Mouse (Mus musculus): Measurements from ENCODE around the gene Scamp4. TPM values are rescaled to one million over a fixed set of nuclear protein-coding genes. Genes with fewer than 3 reads are reported as not detected.
A peak's percentile ranks its signal among the peaks of the same experiment; 100 is the strongest.

The Scamp4 gene
- total and polyA plus RNA-seq, 3 experiments: 18.5 to 89.9 (median 33.2) TPM

- Histone ChIP-seq H3K4me2 (ENCODE audit: insufficient read depth, low read depth, poor library complexity, severe bottlenecking) (peak overlapping the region; percentile 62; the same call in 1 of the 2 replicates), H3K4me1 (ENCODE audit: control insufficient read depth in 1 of 2, insufficient read depth in 2 of 2) (peaks cover 19 to 45% of the 10 kb centered on the region in 2 experiments), H3K9ac (ENCODE audit: insufficient read depth, low read depth) (peak overlapping the region; percentile 94), H3K27me3 (replicated peaks) (no peaks in the 10 kb centered on the region), H3K36me3 (replicated peaks in 1 of 2; ENCODE audit: control insufficient read depth in 1 of 2, insufficient read depth in 1 of 2, low read length in 1 of 2) (peaks cover 0 to 15% of the 10 kb centered on the region in 2 experiments), H3K27ac (ENCODE audit: insufficient read depth, low read depth) (no peak overlapping the region), H3K9me3 (replicated peaks; ENCODE audit: low read length) (no peaks in the 10 kb centered on the region), H3K4me3 (replicated peaks in 1 of 3; ENCODE audit: low read depth in 2 of 3, low read length in 2 of 3, poor library complexity in 1 of 3) (peak overlapping the region; percentile 77 to 86 (median 78)), H3K79me2 (replicated peaks; ENCODE audit: control insufficient read depth, extremely low read depth, insufficient read depth, poor library complexity, severe bottlenecking) (no peaks in the 10 kb centered on the region)
- DNase-seq (ENCODE audit: extremely low read depth): no peak
- TF ChIP-seq BHLHE40 (IDR thresholded peaks at IDR 0.05; ENCODE audit: low read depth, low read length): no peak
- TF ChIP-seq KAT2A (IDR thresholded peaks at IDR 0.05; ENCODE audit: insufficient replicate concordance, low read length): no peak
- no peak for TF ChIP-seq USF1 (IDR thresholded peaks at IDR 0.05; ENCODE audit: low read depth, low read length)
- no peak for TF ChIP-seq JUND (conservative IDR thresholded peaks at IDR 0.05; ENCODE audit: low read depth, low read length)
- TF ChIP-seq TBP (conservative IDR thresholded peaks at IDR 0.05; ENCODE audit: low read depth, low read length): no peak
- TF ChIP-seq UBTF (IDR thresholded peaks at IDR 0.05; ENCODE audit: low read depth, low read length): no peak
- TF ChIP-seq ETS1 (conservative IDR thresholded peaks at IDR 0.05; ENCODE audit: low read depth, low read length): no peak
- no peak for TF ChIP-seq CHD2 (IDR thresholded peaks at IDR 0.05; ENCODE audit: low read length)
- no peak for TF ChIP-seq RAD21 (IDR thresholded peaks at IDR 0.05; ENCODE audit: low read depth, low read length)
- in situ Hi-C loops (cut with MboI; ENCODE audit: low pct_ligation_motif_present, low pct_unique_long_range_greater_than_20kb, low sequenced_read_pairs): no loop called here
- dilution Hi-C loops (cut with MboI; ENCODE audit: extremely low pct_ligation_motif_present, extremely low pct_unique_long_range_greater_than_20kb, low sequenced_read_pairs): no loop called here
Observed at GRCm38 (mm10) chr10:80655406-80656129, 52.9 kb downstream of the Scamp4 start.

GRCm38 (mm10) chr10:80656130-80656862 lies 53.6 kb downstream of the Scamp4 start:
- Histone ChIP-seq H3K36me3 (replicated peaks in 1 of 2; ENCODE audit: control insufficient read depth in 1 of 2, insufficient read depth in 1 of 2, low read length in 1 of 2) (peaks cover 0 to 11% of the 10 kb centered on the region in 2 experiments), H3K9me3 (replicated peaks; ENCODE audit: low read length) (no peaks in the 10 kb centered on the region), H3K9ac (ENCODE audit: insufficient read depth, low read depth) (peak overlapping the region; percentile 94), H3K79me2 (replicated peaks; ENCODE audit: control insufficient read depth, extremely low read depth, insufficient read depth, poor library complexity, severe bottlenecking) (no peaks in the 10 kb centered on the region), H3K4me3 (replicated peaks in 1 of 3; ENCODE audit: low read depth in 2 of 3, low read length in 2 of 3, poor library complexity in 1 of 3) (peak overlapping the region; percentile 77 to 86 (median 78)), H3K4me2 (ENCODE audit: insufficient read depth, low read depth, poor library complexity, severe bottlenecking) (peak overlapping the region; percentile 82), H3K27me3 (replicated peaks) (no peaks in the 10 kb centered on the region), H3K4me1 (ENCODE audit: control insufficient read depth in 1 of 2, insufficient read depth in 2 of 2) (peaks cover 17 to 47% of the 10 kb centered on the region in 2 experiments), H3K27ac (ENCODE audit: insufficient read depth, low read depth) (peak overlapping the region; percentile 4; the same call in 1 of the 2 replicates)
- peak; percentile 94 for DNase-seq (ENCODE audit: extremely low read depth)
- TF ChIP-seq JUN (IDR thresholded peaks at IDR 0.05; ENCODE audit: insufficient read depth, low read depth, low read length) (no peak), ELF1 (IDR thresholded peaks at IDR 0.05; ENCODE audit: low read depth, low read length) (0 out of 2 replicates have a peak, but pooled peaks have one; percentile 17), ZNF384 (IDR thresholded peaks at IDR 0.05; ENCODE audit: low read depth, low read length) (no peak), ZMIZ1 (IDR thresholded peaks at IDR 0.05; ENCODE audit: low read depth, low read length) (peak; percentile 43), MXI1 (IDR thresholded peaks at IDR 0.05; ENCODE audit: low read depth, low read length) (no peak), NRF1 (IDR thresholded peaks at IDR 0.05; ENCODE audit: low read depth, low read length) (no peak), IRF4 (IDR thresholded peaks at IDR 0.05; ENCODE audit: low read depth, low read length) (0 out of 2 replicates have a peak, but pooled peaks have one; percentile 16), POLR2A (IDR thresholded peaks at IDR 0.05; ENCODE audit: low read depth, low read length) (peak; percentile 71; the same call in 1 of the 2 replicates), NELFE (IDR thresholded peaks at IDR 0.05; ENCODE audit: low read depth, low read length) (peak; percentile 42; the same call in 1 of the 2 replicates), MAZ (IDR thresholded peaks at IDR 0.05; ENCODE audit: low read depth, low read length) (0 out of 2 replicates have a peak, but pooled peaks have one; percentile 20), SIN3A (IDR thresholded peaks at IDR 0.05; ENCODE audit: low read length) (0 out of 2 replicates have a peak, but pooled peaks have one; percentile 32), MEF2A (IDR thresholded peaks at IDR 0.05; ENCODE audit: borderline replicate concordance, low read depth, low read length) (no peak), TCF12 (IDR thresholded peaks at IDR 0.05; ENCODE audit: low read depth, low read length) (peak; percentile 73), ZC3H11A (IDR thresholded peaks at IDR 0.05; ENCODE audit: low read depth, low read length) (no peak), BHLHE40 (IDR thresholded peaks at IDR 0.05; ENCODE audit: low read depth, low read length) (no peak), EP300 (IDR thresholded peaks at IDR 0.05; ENCODE audit: low read length) (no peak), RAD21 (IDR thresholded peaks at IDR 0.05; ENCODE audit: low read depth, low read length) (no peak), CHD2 (IDR thresholded peaks at IDR 0.05; ENCODE audit: low read length) (peak; percentile 22; the same call in 1 of the 2 replicates)
- in situ Hi-C loops (cut with MboI; ENCODE audit: low pct_ligation_motif_present, low pct_unique_long_range_greater_than_20kb, low sequenced_read_pairs) (no loop called here), dilution Hi-C loops (cut with MboI; ENCODE audit: extremely low pct_ligation_motif_present, extremely low pct_unique_long_range_greater_than_20kb, low sequenced_read_pairs) (no loop called here)
